Mouse (Mus musculus): ENCODE data around the gene Slc37a2. TPM values are rescaled to one million over a fixed set of nuclear protein-coding genes. Genes with fewer than 3 reads are reported as not detected.

Slc37a2 gene
- total and polyA plus RNA-seq, 3 experiments = 1.1 to 1.4 TPM; not detected in 1

DNA sequence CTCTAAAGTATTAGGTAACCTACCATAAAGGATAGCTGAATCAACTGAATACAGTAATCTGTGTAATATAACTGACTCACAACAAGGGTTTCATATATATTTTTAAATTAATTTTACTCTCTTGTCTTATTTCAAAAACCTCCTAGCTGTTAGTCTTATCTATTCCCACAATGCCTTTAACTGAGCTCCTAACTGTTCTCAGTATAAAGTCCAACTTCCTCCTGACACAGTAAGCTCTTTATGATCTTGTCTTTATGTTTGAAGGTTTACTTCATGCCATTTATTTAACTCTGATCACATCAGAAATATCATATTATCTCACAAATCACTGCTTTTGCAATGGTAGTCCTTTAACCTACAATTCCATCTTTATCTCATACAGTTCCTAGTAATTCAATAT lies 40.0 kb upstream of the Slc37a2 start:
- Histone ChIP-seq H3K27me3 (ENCODE audit: control insufficient read depth in 1 of 2, insufficient read depth in 2 of 2, low read length in 2 of 2) (no peaks in the 10 kb centered on the region), H3K9me3 (replicated peaks; ENCODE audit: insufficient read depth, low read length) (no peaks in the 10 kb centered on the region), H3K4me3 (ENCODE audit: control insufficient read depth in 1 of 2, insufficient read depth in 1 of 2, low read depth in 2 of 2, low read length in 2 of 2) (no peak overlapping the region), H3K4me1 (ENCODE audit: control insufficient read depth in 1 of 2, insufficient read depth in 2 of 2, low read length in 2 of 2) (peaks cover 0 to 7% of the 10 kb centered on the region in 2 experiments; a peak in 2 of 4 replicates), H3K79me2 (ENCODE audit: control insufficient read depth, insufficient read depth, low read length, poor library complexity) (no peaks in the 10 kb centered on the region), H3K36me3 (ENCODE audit: control insufficient read depth in 1 of 2, insufficient read depth in 2 of 2, low read length in 2 of 2) (peaks cover 0 to 4% of the 10 kb centered on the region in 2 experiments; a peak in 1 of 4 replicates), H3K9ac (ENCODE audit: control insufficient read depth, low read depth, low read length, poor library complexity, severe bottlenecking) (no peak overlapping the region), H3K27ac (ENCODE audit: control insufficient read depth, low read depth, low read length) (no peak overlapping the region)
- DNase-seq (ENCODE audit: low read depth, low spot score) = peak; percentile 51
- TF ChIP-seq EP300 (IDR thresholded peaks at IDR 0.05; ENCODE audit: low read depth in 1 of 2, low read length in 2 of 2) (peak; percentile 49 to 73; a peak in 3 of 4 replicates), ETS1 (IDR thresholded peaks at IDR 0.05; ENCODE audit: low read depth, low read length) (0 out of 2 replicates have a peak, but pooled peaks have one; percentile 9), MYC (IDR thresholded peaks at IDR 0.05; ENCODE audit: low read depth, low read length) (no peak), NRF1 (IDR thresholded peaks at IDR 0.05; ENCODE audit: insufficient read depth, low read depth, low read length, poor library complexity, severe bottlenecking) (no peak), TCF12 (IDR thresholded peaks at IDR 0.05; ENCODE audit: low read depth, low read length) (no peak), POLR2AphosphoS5 (IDR thresholded peaks at IDR 0.05; ENCODE audit: borderline replicate concordance, low read depth, low read length) (no peak), GATA1 (IDR thresholded peaks at IDR 0.05; ENCODE audit: low read depth, low read length) (peak; percentile 68; the same call in 1 of the 2 replicates), MXI1 (IDR thresholded peaks at IDR 0.05; ENCODE audit: low read depth, low read length) (no peak), SIN3A (IDR thresholded peaks at IDR 0.05; ENCODE audit: low read length) (no peak), ZNF384 (IDR thresholded peaks at IDR 0.05; ENCODE audit: low read depth, low read length) (no peak), MEF2A (IDR thresholded peaks at IDR 0.05; ENCODE audit: extremely low read depth, insufficient replicate concordance, low read depth, low read length, poor library complexity, severe bottlenecking) (no peak), GABPA (IDR thresholded peaks at IDR 0.05; ENCODE audit: low read depth, low read length) (no peak), HCFC1 (IDR thresholded peaks at IDR 0.05; ENCODE audit: low read depth, low read length) (0 out of 2 replicates have a peak, but pooled peaks have one; percentile 34), MYB (IDR thresholded peaks at IDR 0.05; ENCODE audit: low read depth, low read length) (peak; percentile 69), CHD1 (IDR thresholded peaks at IDR 0.05; ENCODE audit: low read depth, low read length) (no peak)

DNA sequence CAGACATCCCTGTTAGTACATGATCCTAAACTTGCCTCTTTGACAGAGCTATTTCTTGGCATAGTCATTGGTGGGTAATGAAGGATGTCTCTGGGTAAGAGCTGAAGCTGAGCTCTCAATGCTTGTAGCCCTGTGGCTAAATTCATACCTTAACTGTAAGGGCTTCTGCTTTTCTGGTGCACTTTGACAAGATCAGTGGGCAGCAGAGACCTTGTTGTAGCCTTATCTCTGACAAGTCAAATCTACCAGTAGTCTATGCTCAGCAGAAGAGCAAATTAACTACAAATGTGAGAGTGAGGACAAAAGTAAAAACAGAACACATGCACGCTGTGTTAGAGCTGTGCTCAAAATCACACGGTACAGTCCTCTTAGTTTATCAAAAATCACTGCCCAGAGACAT lies 11.1 kb upstream of the Slc37a2 start:
- TF ChIP-seq GATA1 (IDR thresholded peaks at IDR 0.05; ENCODE audit: low read depth, low read length) (peak; percentile 73), MYC (IDR thresholded peaks at IDR 0.05; ENCODE audit: low read depth, low read length) (no peak), GABPA (IDR thresholded peaks at IDR 0.05; ENCODE audit: low read depth, low read length) (no peak), EP300 (IDR thresholded peaks at IDR 0.05; ENCODE audit: low read depth in 1 of 2, low read length in 2 of 2) (peak; percentile 40 to 64; a peak in 3 of 4 replicates), POLR2AphosphoS2 (IDR thresholded peaks at IDR 0.05; ENCODE audit: low read length) (no peak), MAZ (IDR thresholded peaks at IDR 0.05; ENCODE audit: low read depth, low read length) (no peak), ZC3H11A (IDR thresholded peaks at IDR 0.05; ENCODE audit: low read depth, low read length) (no peak), SIN3A (IDR thresholded peaks at IDR 0.05; ENCODE audit: low read length) (peak; percentile 23; the same call in 1 of the 2 replicates), RAD21 (IDR thresholded peaks at IDR 0.05; ENCODE audit: low read depth, low read length) (no peak), MXI1 (IDR thresholded peaks at IDR 0.05; ENCODE audit: low read depth, low read length) (no peak), POLR2AphosphoS5 (IDR thresholded peaks at IDR 0.05; ENCODE audit: borderline replicate concordance, low read depth, low read length) (no peak), TAL1 (IDR thresholded peaks at IDR 0.05; ENCODE audit: low read length) (peak; percentile 19; the same call in 1 of the 2 replicates), CHD2 (IDR thresholded peaks at IDR 0.05; ENCODE audit: low read length) (no peak)
- no peak overlapping the region for H3K4me3 ChIP-seq (ENCODE audit: control insufficient read depth in 1 of 2, insufficient read depth in 1 of 2, low read depth in 2 of 2, low read length in 2 of 2)

More for the DNA sequence above, 11.1 kb upstream of the Slc37a2 start:
- Histone ChIP-seq H3K4me1 (ENCODE audit: control insufficient read depth in 1 of 2, insufficient read depth in 2 of 2, low read length in 2 of 2) (peaks cover 7 to 9% of the 10 kb centered on the region in 2 experiments), H3K36me3 (ENCODE audit: control insufficient read depth in 1 of 2, insufficient read depth in 2 of 2, low read length in 2 of 2) (peaks cover 0 to 18% of the 10 kb centered on the region in 2 experiments; a peak in 2 of 4 replicates), H3K9ac (ENCODE audit: control insufficient read depth, low read depth, low read length, poor library complexity, severe bottlenecking) (no peak overlapping the region), H3K27me3 (ENCODE audit: control insufficient read depth in 1 of 2, insufficient read depth in 2 of 2, low read length in 2 of 2) (no peaks in the 10 kb centered on the region), H3K27ac (ENCODE audit: control insufficient read depth, low read depth, low read length) (no peak overlapping the region), H3K79me2 (ENCODE audit: control insufficient read depth, insufficient read depth, low read length, poor library complexity) (no peaks in the 10 kb centered on the region), H3K9me3 (replicated peaks; ENCODE audit: insufficient read depth, low read length) (no peaks in the 10 kb centered on the region)
- peak; percentile 74 for DNase-seq (ENCODE audit: low read depth, low spot score)
